Mouse (Mus musculus): ENCODE measurements around the gene Gm49373. TPM values are rescaled to one million over a fixed set of nuclear protein-coding genes. Genes with fewer than 3 reads are reported as not detected.
A peak's percentile ranks its signal among the peaks of the same experiment; 100 is the strongest.

The Gm49373 gene
- polyA plus RNA-seq, 1 experiment from 2014 or later = 0.24 TPM

- DNase-seq (ENCODE audit: low spot score) (no peak), ATAC-seq (ENCODE audit: low FRiP score, low TSS enrichment) (no peak)
- no peaks in the 10 kb centered on the region for H3K9me3 ChIP-seq (ENCODE audit: control insufficient read depth, low read length)
- WGBS = 7% methylated on average over 17 of the region's 17 CpGs
- peak overlapping the region; percentile 41 for H3K4me3 ChIP-seq (ENCODE audit: low read depth, low read length)
- H3K4me2 ChIP-seq (replicated peaks; ENCODE audit: low read depth) = peak overlapping the region; percentile 69
- TF ChIP-seq CTCF (IDR thresholded peaks at IDR 0.05; ENCODE audit: low read depth) (no peak), EP300 (optimal IDR thresholded peaks at IDR 0.05) (no peak)
- H3K27me3 ChIP-seq (ENCODE audit: control insufficient read depth, insufficient read depth, low read length) = no peaks in the 10 kb centered on the region
- H3K36me3 ChIP-seq (ENCODE audit: control insufficient read depth, insufficient read depth, low read length) = no peaks in the 10 kb centered on the region
- no peaks in the 10 kb centered on the region for H3K4me1 ChIP-seq (replicated peaks; ENCODE audit: control insufficient read depth, insufficient read depth)
- no peak overlapping the region; the same call in 1 of the 2 replicates for H3K27ac ChIP-seq (replicated peaks)
- peak overlapping the region; percentile 35; the same call in 1 of the 2 replicates for H3K9ac ChIP-seq (ENCODE audit: low read length)
Measured at GRCm38 (mm10) chr9:21016331-21017176, 56.3 kb downstream of the Gm49373 start.

- 2% methylated on average over 29 of the region's 30 CpGs for WGBS
- DNase-seq (ENCODE audit: low spot score) = peak; percentile 68
- Histone ChIP-seq H3K4me1 (replicated peaks; ENCODE audit: control insufficient read depth, insufficient read depth) (no peaks in the 10 kb centered on the region), H3K27ac (replicated peaks) (peak within 1 kb of the TSS; percentile 45), H3K27me3 (ENCODE audit: control insufficient read depth, insufficient read depth, low read length) (no peaks in the 10 kb centered on the region), H3K9ac (ENCODE audit: low read length) (peak within 1 kb of the TSS; percentile 50), H3K9me3 (ENCODE audit: control insufficient read depth, low read length) (no peaks in the 10 kb centered on the region), H3K4me2 (replicated peaks; ENCODE audit: low read depth) (peak within 1 kb of the TSS; percentile 69), H3K36me3 (ENCODE audit: control insufficient read depth, insufficient read depth, low read length) (no peaks in the 10 kb centered on the region), H3K4me3 (ENCODE audit: low read depth, low read length) (peak within 1 kb of the TSS; percentile 41)
- peak; percentile 62 for ATAC-seq (ENCODE audit: low FRiP score, low TSS enrichment)
- no peak for TF ChIP-seq CTCF (IDR thresholded peaks at IDR 0.05; ENCODE audit: low read depth)
- no peak for TF ChIP-seq EP300 (optimal IDR thresholded peaks at IDR 0.05)
Measured at GRCm38 (mm10) chr9:21015571-21016130, 57.2 kb downstream of the Gm49373 start, which contains the start of gene Icam1. TSS of gene Icam1 (plus strand) at chr9:21015985.

- peak; percentile 37 for DNase-seq (ENCODE audit: low spot score)
- peak; percentile 37; the same call in 1 of the 2 replicates for ATAC-seq (ENCODE audit: low FRiP score, low TSS enrichment)
- no peaks in the 10 kb centered on the region for H3K27me3 ChIP-seq (ENCODE audit: control insufficient read depth, insufficient read depth, low read length)
- no peaks in the 10 kb centered on the region for H3K36me3 ChIP-seq (ENCODE audit: control insufficient read depth, insufficient read depth, low read length)
- TF ChIP-seq EP300 (optimal IDR thresholded peaks at IDR 0.05) (no peak), CTCF (IDR thresholded peaks at IDR 0.05; ENCODE audit: low read depth) (no peak)
- H3K9ac ChIP-seq (ENCODE audit: low read length) = peak overlapping the region; percentile 50
- WGBS = 9% methylated on average over 29 of the region's 29 CpGs
- H3K4me2 ChIP-seq (replicated peaks; ENCODE audit: low read depth) = peak overlapping the region; percentile 69
- H3K4me3 ChIP-seq (ENCODE audit: low read depth, low read length) = peak overlapping the region; percentile 41
- no peaks in the 10 kb centered on the region for H3K4me1 ChIP-seq (replicated peaks; ENCODE audit: control insufficient read depth, insufficient read depth)
- no peaks in the 10 kb centered on the region for H3K9me3 ChIP-seq (ENCODE audit: control insufficient read depth, low read length)
- peak overlapping the region; percentile 45 for H3K27ac ChIP-seq (replicated peaks)
Measured at GRCm38 (mm10) chr9:21014691-21015570, 58.0 kb downstream of the Gm49373 start.

MicroRNA genes within 50 kb of the gene (microRNA counts, 519-probe panel; counts per million panel counts)
- not detected for microRNA mmu-miR-1900

Small RNA genes within 50 kb of the gene (microRNA-seq; reads per million reads assigned to microRNA genes)
- gene Mir1900 (not detected), gene Mir7082 (not detected)

Other genes with a start within 250 kb of the Gm49373 start
- 6.9 TPM in 2 replicates for gene A230050P20Rik, start 204.5 kb downstream of the Gm49373 start, polyA plus RNA-seq (2015; fragmentation: Nextera tagmentation; extraction: Ambion mirVana)
- gene Angptl6, start 193.4 kb downstream of the Gm49373 start, polyA plus RNA-seq (2015; fragmentation: Nextera tagmentation; extraction: Ambion mirVana) = 7.7 and 7.9 TPM in 2 replicates
- 32.4 and 37.3 TPM in 2 replicates for gene Ppan, start 184.9 kb downstream of the Gm49373 start, polyA plus RNA-seq (2015; fragmentation: Nextera tagmentation; extraction: Ambion mirVana)
- 215 and 221 TPM in 2 replicates for gene Eif3g, start 174.5 kb downstream of the Gm49373 start, polyA plus RNA-seq (2015; fragmentation: Nextera tagmentation; extraction: Ambion mirVana)
- 17.9 TPM in 2 replicates for gene Dnmt1, start 113.2 kb downstream of the Gm49373 start, polyA plus RNA-seq (2015; fragmentation: Nextera tagmentation; extraction: Ambion mirVana)
- 16.3 and 19.4 TPM in 2 replicates for gene S1pr2, start 96.3 kb downstream of the Gm49373 start, polyA plus RNA-seq (2015; fragmentation: Nextera tagmentation; extraction: Ambion mirVana)
- gene Mrpl4, start 70.4 kb downstream of the Gm49373 start, polyA plus RNA-seq (2015; fragmentation: Nextera tagmentation; extraction: Ambion mirVana) = 87.3 and 90.2 TPM in 2 replicates
- gene Icam1, start 57.1 kb downstream of the Gm49373 start, polyA plus RNA-seq (2015; fragmentation: Nextera tagmentation; extraction: Ambion mirVana) = 9.5 and 11.9 TPM in 2 replicates
- 0.50 and 0.81 TPM in 2 replicates for gene Icam4, start 43.7 kb downstream of the Gm49373 start, polyA plus RNA-seq (2015; fragmentation: Nextera tagmentation; extraction: Ambion mirVana)
- 0.15 and 0.27 TPM in 2 replicates for gene Icam5, start 41.0 kb downstream of the Gm49373 start, polyA plus RNA-seq (2015; fragmentation: Nextera tagmentation; extraction: Ambion mirVana)
- not detected in 2 replicates for gene Zglp1, start 6.0 kb downstream of the Gm49373 start, polyA plus RNA-seq (2015; fragmentation: Nextera tagmentation; extraction: Ambion mirVana)
- gene Fdx1l, start 518 bp upstream of the Gm49373 start, polyA plus RNA-seq (2015; fragmentation: Nextera tagmentation; extraction: Ambion mirVana) = 39.4 and 42.3 TPM in 2 replicates
- gene Gm38431, start 18.9 kb upstream of the Gm49373 start, polyA plus RNA-seq (2015; fragmentation: Nextera tagmentation; extraction: Ambion mirVana) = 0.28 and 0.86 TPM in 2 replicates
- gene Raver1, start 18.9 kb upstream of the Gm49373 start, polyA plus RNA-seq (2015; fragmentation: Nextera tagmentation; extraction: Ambion mirVana) = 15.0 and 18.3 TPM in 2 replicates
- 6.8 and 7.1 TPM in 2 replicates for gene Tyk2, start 58.1 kb upstream of the Gm49373 start, polyA plus RNA-seq (2015; fragmentation: Nextera tagmentation; extraction: Ambion mirVana)
- gene Cdc37, start 76.9 kb upstream of the Gm49373 start, polyA plus RNA-seq (2015; fragmentation: Nextera tagmentation; extraction: Ambion mirVana) = 161 TPM in 2 replicates
- gene Pde4a, start 92.6 kb upstream of the Gm49373 start, polyA plus RNA-seq (2015; fragmentation: Nextera tagmentation; extraction: Ambion mirVana) = 2.5 and 3.0 TPM in 2 replicates
- gene Keap1, start 166.3 kb upstream of the Gm49373 start, polyA plus RNA-seq (2015; fragmentation: Nextera tagmentation; extraction: Ambion mirVana) = 37.2 and 40.8 TPM in 2 replicates
- 4.7 and 5.0 TPM in 2 replicates for gene S1pr5, start 175.3 kb upstream of the Gm49373 start, polyA plus RNA-seq (2015; fragmentation: Nextera tagmentation; extraction: Ambion mirVana)
- gene Atg4d, start 192.2 kb upstream of the Gm49373 start, polyA plus RNA-seq (2015; fragmentation: Nextera tagmentation; extraction: Ambion mirVana) = 38.6 and 41.7 TPM in 2 replicates
- 6.7 and 7.9 TPM in 2 replicates for gene Kri1, start 214.9 kb upstream of the Gm49373 start, polyA plus RNA-seq (2015; fragmentation: Nextera tagmentation; extraction: Ambion mirVana)
- gene Cdkn2d, start 218.3 kb upstream of the Gm49373 start, polyA plus RNA-seq (2015; fragmentation: Nextera tagmentation; extraction: Ambion mirVana) = 23.1 and 28.0 TPM in 2 replicates
- gene Ap1m2, start 239.2 kb upstream of the Gm49373 start, polyA plus RNA-seq (2015; fragmentation: Nextera tagmentation; extraction: Ambion mirVana) = 84.9 and 90.6 TPM in 2 replicates
- gene Slc44a2, start 247.6 kb upstream of the Gm49373 start, polyA plus RNA-seq (2015; fragmentation: Nextera tagmentation; extraction: Ambion mirVana) = 55.2 and 62.6 TPM in 2 replicates